Mouse (Mus musculus) liver, embryonic 12.5 days (tissue): ENCODE measurements around the gene H2-T23. TPM values are rescaled to one million over a fixed set of nuclear protein-coding genes. Genes with fewer than 3 reads are reported as not detected.
A peak's percentile ranks its signal among the peaks of the same experiment; 100 is the strongest.
"Not testable (repeated sequence)": the region's sequence is repeated elsewhere in the genome, so short reads cannot be mapped to it uniquely, and the experiment has no call there.

ENCODE experiments used
- ATAC-seq: fragments of 200-750 bp; cut with Nextera tagmentation; 2 replicates; pipeline ENCODE4 v1.8.0; 2017; ENCODE audit warnings: moderate number of reproducible peaks, mild to moderate bottlenecking, moderate library complexity
- H3K27ac ChIP-seq: fragments of 300-500 bp; sonication (generic); 2 replicates; pipeline ENCODE4 v1.5.1; 2016; ENCODE audit warnings: mild to moderate bottlenecking
- H3K27me3 ChIP-seq: fragments of 300-500 bp; sonication (generic); replicated peaks from 2 replicates; pipeline ENCODE4 v1.6.1; 2016; ENCODE audit warnings: mild to moderate bottlenecking, moderate library complexity
- H3K36me3 ChIP-seq: fragments of 300-500 bp; sonication (generic); 2 replicates; pipeline ENCODE4 v1.6.1; 2016; ENCODE audit warnings: mild to moderate bottlenecking, moderate library complexity
- H3K4me1 ChIP-seq: fragments of 300-500 bp; sonication (generic); 2 replicates; pipeline ENCODE4 v1.6.1; 2016
- H3K4me2 ChIP-seq: fragments of 300-500 bp; sonication (generic); 2 replicates; pipeline ENCODE4 v1.6.1; 2016; ENCODE audit warnings: mild to moderate bottlenecking, moderate library complexity
- H3K4me3 ChIP-seq: fragments of 300-500 bp; sonication (generic); 2 replicates; pipeline ENCODE4 v1.5.1; 2016; ENCODE audit warnings: mild to moderate bottlenecking, moderate library complexity
- H3K9ac ChIP-seq: fragments of 300-500 bp; sonication (generic); 2 replicates; pipeline ENCODE4 v1.6.1; 2016; ENCODE audit warnings: mild to moderate bottlenecking, moderate library complexity
- H3K9me3 ChIP-seq: fragments of 300-500 bp; sonication (generic); replicated peaks from 2 replicates; pipeline ENCODE4 v1.6.1; 2016; ENCODE audit warnings: mild to moderate bottlenecking, moderate library complexity
- WGBS: fragments of 180-500 bp; shearing (Covaris S2); methylation state at CpG from one replicate; pipeline ENCODE4 v1.1.7; 2016; ENCODE audit not compliant: insufficient replicate concordance; 5-methylcytosine and 5-hydroxymethylcytosine counted together
- polyA plus RNA-seq: library from polyadenylated mRNA; unstranded; fragments of >200 nt; fragmentation: Nextera tagmentation; extraction: Ambion mirVana; gene quantifications from 2 replicates; pipeline ENCODE4 v1.2.1, GENCODE M21; 2016

H2-T23 gene
- polyA plus RNA-seq, 1 experiment from 2014 or later: 20.5 TPM

- peak overlapping the region; percentile 70 for H3K4me3 ChIP-seq
- peak; percentile 48 for ATAC-seq
- peaks cover 33% of the 10 kb centered on the region for H3K4me1 ChIP-seq
- not testable (repeated sequence) for H3K9me3 ChIP-seq, H3K27me3 ChIP-seq, H3K36me3 ChIP-seq
- H3K9ac ChIP-seq: peak overlapping the region; percentile 75
- peak overlapping the region; percentile 93 for H3K4me2 ChIP-seq
- WGBS: 3% methylated on average over 40 of the region's 40 CpGs
- peak overlapping the region; percentile 64; the same call in 1 of the 2 replicates for H3K27ac ChIP-seq
These were observed 898 bp downstream of the H2-T23 start for GRCm38 (mm10) chr17:36031583-36032331.

- not testable (repeated sequence) for H3K27me3 ChIP-seq, ATAC-seq, H3K36me3 ChIP-seq, H3K9me3 ChIP-seq
- WGBS: 64% methylated on average over 8 of the region's 8 CpGs
- peak overlapping the region; percentile 93 for H3K4me2 ChIP-seq
- peak overlapping the region; percentile 70 for H3K4me3 ChIP-seq
- peak overlapping the region; percentile 22; the same call in 1 of the 2 replicates for H3K27ac ChIP-seq
- peak overlapping the region; percentile 75 for H3K9ac ChIP-seq
- peaks cover 33% of the 10 kb centered on the region for H3K4me1 ChIP-seq
These were observed 1.7 kb downstream of the H2-T23 start for GRCm38 (mm10) chr17:36030703-36031582.

DNA sequence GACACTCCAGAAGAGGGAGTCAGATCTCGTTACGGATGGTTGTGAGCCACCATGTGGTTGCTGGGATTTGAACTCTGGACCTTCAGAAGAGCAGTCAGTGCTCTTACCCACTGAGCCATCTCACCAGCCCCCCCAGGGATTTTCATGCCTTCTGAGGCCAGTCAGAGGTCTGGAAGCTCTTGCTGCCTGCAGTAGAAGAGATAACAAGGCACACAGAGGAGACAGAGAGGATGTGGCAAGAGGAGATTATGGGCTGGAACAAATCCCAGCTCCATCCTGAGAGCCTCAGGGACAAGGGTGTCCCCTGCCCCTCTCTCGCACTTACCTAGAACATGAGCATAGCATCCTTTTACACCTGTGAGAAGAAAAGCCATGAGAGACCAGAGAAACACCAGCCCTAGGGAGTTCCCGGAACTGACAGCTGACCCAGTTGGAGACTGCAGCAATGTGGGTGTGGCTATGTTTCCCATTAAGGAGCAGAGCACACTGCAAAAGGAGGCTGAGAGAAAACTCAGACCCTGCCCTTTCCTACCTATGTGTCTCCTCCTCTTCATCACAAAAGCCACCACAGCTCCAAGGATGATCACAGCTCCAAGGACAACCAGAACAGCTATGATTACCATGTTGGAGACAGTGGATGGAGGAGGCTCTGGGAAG lies 2.5 kb downstream of the H2-T23 start:
- not testable (repeated sequence) for H3K9ac ChIP-seq, H3K4me3 ChIP-seq, H3K9me3 ChIP-seq, H3K36me3 ChIP-seq, H3K27me3 ChIP-seq
- Histone ChIP-seq H3K27ac (peak overlapping the region; percentile 22; the same call in 1 of the 2 replicates), H3K4me2 (peak overlapping the region; percentile 31), H3K4me1 (peaks cover 34% of the 10 kb centered on the region)
- ATAC-seq: peak; percentile 56
- 70% methylated on average over 4 of the region's 4 CpGs for WGBS

DNA sequence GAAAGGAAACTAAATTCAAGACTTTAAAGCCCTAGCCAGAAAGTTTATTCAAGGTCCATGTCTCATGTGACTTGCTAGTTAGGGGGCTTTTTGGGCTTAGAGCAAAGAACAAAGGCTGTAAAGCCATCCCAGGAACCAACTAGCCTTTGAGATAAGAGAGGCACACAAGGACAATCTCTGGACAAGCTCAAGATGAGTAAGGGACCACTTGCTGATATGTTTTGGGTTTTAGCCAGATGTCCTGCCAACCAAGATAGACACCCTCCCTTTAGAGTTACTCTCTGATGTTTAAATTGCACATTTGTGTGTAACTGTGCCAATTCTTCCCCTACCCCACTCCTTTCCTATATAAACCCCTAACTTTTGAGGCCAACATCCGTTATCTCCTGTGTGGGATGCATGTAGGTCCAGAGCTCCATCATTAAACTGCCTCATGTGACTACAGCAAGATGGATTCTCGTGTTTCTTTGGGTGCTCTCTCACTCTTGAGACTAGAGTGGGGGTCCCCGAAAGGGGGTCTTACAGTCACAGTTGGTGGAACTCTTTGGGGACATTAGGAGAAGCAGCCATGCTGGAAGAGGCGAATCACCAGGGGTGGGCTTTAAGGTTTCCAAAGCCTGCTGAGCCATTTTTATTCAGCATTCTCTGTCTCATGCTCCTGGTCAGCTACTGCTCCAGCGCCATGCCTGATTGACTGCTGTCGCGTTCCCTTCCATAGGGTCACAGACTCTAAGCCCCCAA lies 3.6 kb downstream of the H2-T23 start:
- Histone ChIP-seq H3K4me3 (no peak overlapping the region), H3K27ac (no peak overlapping the region), H3K36me3 (no peaks in the 10 kb centered on the region), H3K27me3 (no peaks in the 10 kb centered on the region), H3K4me2 (no peak overlapping the region), H3K9ac (no peak overlapping the region), H3K9me3 (no peaks in the 10 kb centered on the region), H3K4me1 (peaks cover 45% of the 10 kb centered on the region)
- ATAC-seq: no peak
- 74% methylated on average over 7 of the region's 7 CpGs for WGBS

- no peak overlapping the region for H3K9ac ChIP-seq
- no peak for ATAC-seq
- no peak overlapping the region for H3K4me3 ChIP-seq
- no peak overlapping the region for H3K27ac ChIP-seq
- H3K4me1 ChIP-seq: peaks cover 58% of the 10 kb centered on the region
- H3K4me2 ChIP-seq: no peak overlapping the region
- H3K27me3 ChIP-seq: no peaks in the 10 kb centered on the region
- 79% methylated on average over 4 of the region's 4 CpGs for WGBS
- H3K9me3 ChIP-seq: no peaks in the 10 kb centered on the region
- H3K36me3 ChIP-seq: no peaks in the 10 kb centered on the region
These were observed 5.0 kb downstream of the H2-T23 start for GRCm38 (mm10) chr17:36027663-36028062.

DNA sequence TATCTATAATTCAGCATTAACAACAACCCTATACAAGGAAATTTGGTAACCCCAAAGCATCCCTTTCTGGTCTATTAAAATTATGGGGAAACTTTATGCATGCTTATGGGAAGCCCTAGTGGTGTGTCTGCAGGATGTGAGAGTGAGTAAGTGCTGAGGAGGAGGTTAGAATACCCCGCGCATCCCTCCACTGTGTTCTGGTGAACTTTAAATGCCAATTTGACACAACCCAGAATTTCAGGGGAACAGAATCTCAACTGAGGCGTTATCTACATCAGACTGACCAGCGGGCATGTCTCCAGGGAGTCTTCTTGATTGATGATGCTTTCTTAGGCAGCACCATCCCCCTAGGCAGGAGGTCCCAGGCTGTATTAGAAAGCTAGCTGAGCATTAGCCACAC lies 6.8 kb downstream of the H2-T23 start:
- ATAC-seq: no peak
- 62% methylated on average over 4 of the region's 4 CpGs for WGBS
- H3K4me1 ChIP-seq: peaks cover 58% of the 10 kb centered on the region

GRCm38 (mm10) chr17:36025197-36025596 lies 7.5 kb downstream of the H2-T23 start:
- Histone ChIP-seq H3K4me2 (no peak overlapping the region), H3K9ac (no peak overlapping the region), H3K36me3 (peaks cover 3% of the 10 kb centered on the region; the same call in 1 of the 2 replicates), H3K9me3 (no peaks in the 10 kb centered on the region), H3K4me1 (peaks cover 59% of the 10 kb centered on the region), H3K27ac (no peak overlapping the region), H3K4me3 (no peak overlapping the region), H3K27me3 (no peaks in the 10 kb centered on the region)
- ATAC-seq: no peak
- 65% methylated on average over 5 of the region's 5 CpGs for WGBS

More for the DNA sequence above, 6.8 kb downstream of the H2-T23 start:
- Histone ChIP-seq H3K9ac (no peak overlapping the region), H3K27ac (no peak overlapping the region), H3K4me2 (no peak overlapping the region), H3K36me3 (peaks cover 3% of the 10 kb centered on the region; the same call in 1 of the 2 replicates), H3K27me3 (no peaks in the 10 kb centered on the region), H3K4me3 (no peak overlapping the region), H3K9me3 (no peaks in the 10 kb centered on the region)

DNA sequence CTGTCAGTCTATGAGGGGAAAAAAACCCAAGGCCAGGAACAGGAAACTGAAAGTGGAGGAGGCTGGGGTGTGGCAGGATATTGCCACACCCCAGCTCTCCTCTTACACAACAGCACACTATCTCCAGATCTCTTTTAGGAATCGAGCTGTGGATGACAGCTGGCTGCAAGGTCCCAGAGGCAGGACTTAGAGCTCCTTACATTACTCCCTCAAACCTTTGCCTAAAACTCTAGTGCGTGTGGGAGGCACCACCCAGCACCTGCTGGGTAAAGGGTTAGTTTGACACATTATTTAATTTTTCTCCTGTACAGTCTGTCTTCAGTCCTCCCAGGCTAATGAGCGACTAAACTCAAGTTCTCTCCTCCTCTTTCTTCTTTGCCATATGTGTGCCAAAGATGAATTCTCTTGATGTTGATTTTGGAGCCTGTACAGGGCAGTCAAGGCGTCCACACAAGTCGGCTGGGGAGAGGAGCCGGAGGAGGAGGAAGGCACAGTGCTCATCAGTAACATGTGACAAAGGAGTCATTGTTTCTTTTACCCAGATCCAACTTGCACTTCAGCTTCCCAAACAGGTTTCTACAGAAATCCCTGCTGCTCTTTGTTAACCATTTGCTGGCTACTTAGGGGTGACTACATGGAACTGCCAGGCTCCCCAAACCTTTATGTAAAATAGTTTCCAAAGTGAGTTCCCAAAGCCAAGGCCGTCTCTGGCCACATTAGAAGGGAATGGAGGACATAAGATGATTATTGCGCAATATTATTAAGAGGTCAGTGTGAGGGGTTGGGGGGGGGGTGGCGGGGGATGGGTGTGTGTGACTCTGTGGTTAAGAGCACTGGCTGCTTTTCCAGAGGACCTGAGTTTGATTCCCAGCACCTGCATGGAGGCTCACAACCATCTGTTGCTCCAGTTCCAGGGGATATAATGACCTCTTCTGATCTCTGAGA lies 8.7 kb downstream of the H2-T23 start:
- Histone ChIP-seq H3K27ac (peak overlapping the region; percentile 57), H3K9ac (no peak overlapping the region)
- ATAC-seq: peak; percentile 46; the same call in 1 of the 2 replicates

DNA sequence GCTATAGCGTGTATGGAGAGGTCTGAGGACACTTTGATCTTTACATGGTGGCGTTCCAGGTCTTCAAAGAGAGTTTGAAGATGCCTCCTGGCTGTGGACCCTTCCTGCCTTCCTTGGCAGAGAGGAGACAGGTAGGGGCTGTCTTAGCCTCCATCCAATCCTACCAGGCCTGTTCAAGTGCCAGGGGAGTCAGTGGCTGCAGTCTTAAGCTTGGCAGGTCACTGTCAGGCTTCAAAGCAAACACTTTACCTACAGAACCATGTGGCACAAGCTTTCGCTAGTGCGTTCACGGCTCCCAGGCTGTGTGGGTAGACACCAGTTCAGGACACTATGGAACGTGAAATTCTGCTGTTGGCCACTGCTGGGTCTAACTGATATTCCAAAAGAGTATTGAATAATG lies 9.7 kb downstream of the H2-T23 start:
- Histone ChIP-seq H3K4me1 (peaks cover 66% of the 10 kb centered on the region), H3K9me3 (no peaks in the 10 kb centered on the region), H3K9ac (no peak overlapping the region), H3K27ac (no peak overlapping the region), H3K4me3 (no peak overlapping the region), H3K36me3 (peaks cover 3% of the 10 kb centered on the region; the same call in 1 of the 2 replicates), H3K27me3 (no peaks in the 10 kb centered on the region), H3K4me2 (no peak overlapping the region)
- 87% methylated on average over 6 of the region's 6 CpGs for WGBS
- no peak for ATAC-seq

More for the DNA sequence above, 8.7 kb downstream of the H2-T23 start:
- peak overlapping the region; percentile 29 for H3K4me2 ChIP-seq
- peaks cover 3% of the 10 kb centered on the region; the same call in 1 of the 2 replicates for H3K36me3 ChIP-seq
- H3K9me3 ChIP-seq: no peaks in the 10 kb centered on the region
- peaks cover 60% of the 10 kb centered on the region for H3K4me1 ChIP-seq
- no peaks in the 10 kb centered on the region for H3K27me3 ChIP-seq
- WGBS: 57% methylated on average over 9 of the region's 9 CpGs
- no peak overlapping the region for H3K4me3 ChIP-seq

GRCm38 (mm10) chr17:36022098-36022497 lies 10.6 kb downstream of the H2-T23 start:
- no peak for ATAC-seq
- no peaks in the 10 kb centered on the region for H3K27me3 ChIP-seq
- H3K36me3 ChIP-seq: peaks cover 10% of the 10 kb centered on the region
- peaks cover 74% of the 10 kb centered on the region for H3K4me1 ChIP-seq
- no peaks in the 10 kb centered on the region for H3K9me3 ChIP-seq
- no peak overlapping the region for H3K9ac ChIP-seq
- H3K4me2 ChIP-seq: no peak overlapping the region
- H3K4me3 ChIP-seq: no peak overlapping the region
- H3K27ac ChIP-seq: no peak overlapping the region
- WGBS: 81% methylated on average over 9 of the region's 9 CpGs
